Mouse (Mus musculus) liver, postnatal 0 days (tissue): ENCODE measurements around the gene Zfp704.

Source experiments
- CTCF ChIP-seq: sonication (generic); IDR thresholded peaks from 2 replicates; pipeline ENCODE4 v1.5.1; 2016; ENCODE audit warnings: antibody characterized with exemption, low read depth
- EP300 ChIP-seq: IDR thresholded peaks from 2 replicates; pipeline ENCODE4 v1.6.1; 2016; ENCODE audit warnings: antibody characterized with exemption, low read depth, mild to moderate bottlenecking

- TF ChIP-seq EP300 (no peak), CTCF (no peak)
These were observed 109.8 kb downstream of the Zfp704 start for GRCm38 (mm10) chr3:9499994-9500553.
